Mouse (Mus musculus) spleen, adult 2 months (tissue): ENCODE measurements around the gene Derl3. TPM values are rescaled to one million over a fixed set of nuclear protein-coding genes. Genes with fewer than 3 reads are reported as not detected.

Source experiments
- DNase-seq, 2 experiments: peaks; one replicate each; pipeline versions ENCODE4 v3.0.0 to v3.0.0-alpha.2; 2012 to 2021; ENCODE audit warnings: low spot score in 2 of 2, low read depth in 1 of 2
- H3K27ac ChIP-seq: fragments of 200-500 bp; 2 replicates; pipeline ENCODE4 v1.5.1; 2012; ENCODE audit warnings: low read length, inconsistent platforms; ENCODE audit not compliant: insufficient read depth
- H3K27me3 ChIP-seq: fragments of 200-500 bp; 2 replicates; pipeline ENCODE4 v1.6.1; 2012; ENCODE audit warnings: mild to moderate bottlenecking, moderate library complexity, low read length, inconsistent platforms; ENCODE audit not compliant: control insufficient read depth, insufficient read depth
- H3K36me3 ChIP-seq: fragments of 200-500 bp; 2 replicates; pipeline ENCODE4 v1.6.1; 2012; ENCODE audit warnings: mild to moderate bottlenecking, low read length, inconsistent platforms; ENCODE audit not compliant: control insufficient read depth, insufficient read depth
- H3K4me1 ChIP-seq: fragments of 200-500 bp; 2 replicates; pipeline ENCODE4 v1.6.1; 2011; ENCODE audit warnings: inconsistent platforms; ENCODE audit not compliant: control insufficient read depth, insufficient read depth, insufficient read length
- H3K4me3 ChIP-seq: fragments of 200-500 bp; 2 replicates; pipeline ENCODE4 v1.5.1; 2011; ENCODE audit warnings: mild to moderate bottlenecking, inconsistent platforms; ENCODE audit not compliant: insufficient read depth, insufficient read length; ENCODE audit errors: extremely low read depth
- CTCF ChIP-seq: fragments of 200-500 bp; IDR thresholded peaks from 2 replicates; pipeline ENCODE4 v1.5.1; 2011; ENCODE audit warnings: mild to moderate bottlenecking, inconsistent platforms; ENCODE audit not compliant: insufficient read depth, insufficient read length, insufficient replicate concordance; ENCODE audit errors: extremely low read depth
- POLR2A ChIP-seq: fragments of 200-500 bp; IDR thresholded peaks from 2 replicates; pipeline ENCODE4 v1.6.1; 2011; ENCODE audit warnings: low read depth, low read length, inconsistent platforms
- WGBS: fragments of 180-500 bp; shearing (Covaris S2); methylation state at CpG from one replicate; pipeline ENCODE4 v1.1.7; 2018; 5-methylcytosine and 5-hydroxymethylcytosine counted together
- polyA plus RNA-seq: library from polyadenylated mRNA; depleted of rRNA; stranded (reverse); fragments of >200 nt; gene quantifications from 2 replicates; pipeline ENCODE4 v1.2.3, GENCODE M21; 2012

Gene Derl3
- polyA plus RNA-seq, 1 experiment, result 67.3 TPM

GRCm38 (mm10) chr10:75913013-75913589 is 19.9 kb downstream of the Derl3 start:
- H3K4me1 ChIP-seq, result no peaks in the 10 kb centered on the region
- DNase-seq, result no peak
- WGBS, result 59% methylated on average over 6 of the region's 6 CpGs
- H3K4me3 ChIP-seq, result no peak overlapping the region
- TF ChIP-seq CTCF (no peak), POLR2A (no peak)
- H3K27me3 ChIP-seq, result no peaks in the 10 kb centered on the region
- H3K27ac ChIP-seq, result no peak overlapping the region
- peaks cover 31% of the 10 kb centered on the region for H3K36me3 ChIP-seq

GRCm38 (mm10) chr10:75915557-75915956 is 22.3 kb downstream of the Derl3 start:
- Histone ChIP-seq H3K4me1 (no peaks in the 10 kb centered on the region), H3K4me3 (no peak overlapping the region), H3K27ac (no peak overlapping the region), H3K27me3 (no peaks in the 10 kb centered on the region), H3K36me3 (peaks cover 23% of the 10 kb centered on the region)
- TF ChIP-seq POLR2A (no peak), CTCF (no peak)
- no peak for DNase-seq
- 83% methylated on average over 7 of the region's 7 CpGs for WGBS

DNA sequence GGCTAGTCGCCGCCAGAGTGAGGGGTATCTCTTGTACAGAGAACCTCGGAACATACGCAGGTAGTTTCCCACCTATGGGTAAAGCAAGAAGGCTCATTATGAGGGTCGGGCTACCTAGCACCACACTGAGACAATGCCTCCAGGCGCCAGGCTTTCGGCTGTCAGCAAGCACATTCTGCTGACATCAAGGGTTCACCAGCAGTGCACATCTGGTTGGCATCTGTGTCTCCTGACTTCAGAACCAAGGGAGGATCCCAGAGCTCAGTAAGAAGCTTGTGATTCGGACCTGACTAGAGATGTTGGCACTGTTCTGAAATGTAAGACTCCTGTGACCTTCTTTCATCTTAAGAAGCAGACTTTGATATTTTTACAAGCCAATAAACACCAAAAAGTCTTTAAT is 23.6 kb downstream of the Derl3 start:
- TF ChIP-seq POLR2A (no peak), CTCF (no peak)
- Histone ChIP-seq H3K4me1 (no peaks in the 10 kb centered on the region), H3K36me3 (peaks cover 15% of the 10 kb centered on the region), H3K27ac (no peak overlapping the region), H3K27me3 (no peaks in the 10 kb centered on the region), H3K4me3 (no peak overlapping the region)
- 95% methylated on average over 8 of the region's 8 CpGs for WGBS
- DNase-seq, result no peak

GRCm38 (mm10) chr10:75919026-75919425 is 25.8 kb downstream of the Derl3 start:
- no peak for DNase-seq
- Histone ChIP-seq H3K4me3 (no peak overlapping the region), H3K27ac (no peak overlapping the region), H3K4me1 (no peaks in the 10 kb centered on the region; the same call in 1 of the 2 replicates), H3K27me3 (no peaks in the 10 kb centered on the region), H3K36me3 (peaks cover 15% of the 10 kb centered on the region)
- 93% methylated on average over 5 of the region's 5 CpGs for WGBS
- TF ChIP-seq CTCF (no peak), POLR2A (no peak)

- no peaks in the 10 kb centered on the region for H3K27me3 ChIP-seq
- peak within 1 kb of the TSS; percentile 99 for H3K4me3 ChIP-seq
- H3K36me3 ChIP-seq, result 0 out of 2 replicates have a peak, but pooled peaks cover 3% of the 10 kb centered on the region
- no peaks in the 10 kb centered on the region; the same call in 1 of the 2 replicates for H3K4me1 ChIP-seq
- WGBS, result under 1% methylated on average over 75 of the region's 76 CpGs
- TF ChIP-seq CTCF, result no peak
- peak; percentile 23 for TF ChIP-seq POLR2A
- H3K27ac ChIP-seq, result peak within 1 kb of the TSS; percentile 97
- DNase-seq, result peak; percentile 86 to 93
Measured at GRCm38 (mm10) chr10:75921026-75921725, 28.0 kb downstream of the Derl3 start, which contains the start of gene Smarcb1. TSS of gene Smarcb1 (minus strand) at chr10:75921617.

DNA sequence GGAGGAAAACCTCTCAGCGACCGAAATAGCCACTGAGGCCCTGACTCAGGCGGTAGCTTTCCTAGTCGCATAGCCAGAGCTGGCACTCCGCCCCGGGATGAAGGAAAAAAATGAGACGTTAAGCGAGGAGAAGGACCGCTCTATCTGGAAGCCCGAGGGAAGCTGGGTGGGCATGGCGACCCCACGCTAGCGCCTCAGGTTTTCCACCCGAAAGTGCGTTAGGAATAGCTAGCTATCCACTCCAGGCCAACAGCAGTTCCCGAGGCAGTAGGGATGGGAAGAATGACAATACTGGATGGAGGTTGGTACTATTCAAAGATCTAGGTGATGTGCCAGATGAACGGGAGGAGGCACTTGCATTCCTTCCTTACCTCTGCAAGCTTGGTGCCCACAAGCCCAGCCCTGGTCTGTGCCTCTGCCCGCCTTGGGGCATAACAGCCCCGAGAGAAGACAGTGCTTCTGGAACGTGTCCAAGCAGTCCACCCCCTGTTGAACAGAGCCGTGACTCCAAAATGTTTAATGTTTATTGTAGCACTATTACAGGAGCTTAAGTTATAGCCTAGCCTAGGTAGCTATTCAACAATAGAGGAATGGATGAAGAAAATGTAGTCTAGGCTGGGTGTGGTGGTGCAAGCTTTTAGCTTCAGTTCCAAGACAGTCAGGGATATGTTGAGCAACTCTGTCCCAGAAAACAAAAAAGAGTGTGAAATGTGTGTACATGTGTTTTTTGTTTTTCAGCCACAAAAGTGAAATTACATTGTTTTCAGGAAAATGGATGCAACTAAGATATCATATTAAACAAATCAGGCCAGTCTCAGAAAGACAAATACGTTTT is 28.7 kb downstream of the Derl3 start:
- peak overlapping the region; percentile 71 for H3K27ac ChIP-seq
- TF ChIP-seq CTCF (no peak), POLR2A (no peak)
- H3K4me3 ChIP-seq, result peak overlapping the region; percentile 99
- 6% methylated on average over 22 of the region's 22 CpGs for WGBS
- H3K4me1 ChIP-seq, result no peaks in the 10 kb centered on the region; the same call in 1 of the 2 replicates
- H3K36me3 ChIP-seq, result no peaks in the 10 kb centered on the region
- DNase-seq, result no peak
- no peaks in the 10 kb centered on the region for H3K27me3 ChIP-seq
